Mouse (Mus musculus) v-Abl transformed pro-B cells (cell line): ENCODE results near the gene Tctn1.

Experiments
- in situ Hi-C, 2 experiments: fragments of 400-800 bp; cut with MboI; formaldehyde crosslinking; loops; one replicate each; pipeline ENCODE4 v1.15.1; 2025; ENCODE audit not compliant: unreplicated experiment in 2 of 2

Gene Tctn1

DNA sequence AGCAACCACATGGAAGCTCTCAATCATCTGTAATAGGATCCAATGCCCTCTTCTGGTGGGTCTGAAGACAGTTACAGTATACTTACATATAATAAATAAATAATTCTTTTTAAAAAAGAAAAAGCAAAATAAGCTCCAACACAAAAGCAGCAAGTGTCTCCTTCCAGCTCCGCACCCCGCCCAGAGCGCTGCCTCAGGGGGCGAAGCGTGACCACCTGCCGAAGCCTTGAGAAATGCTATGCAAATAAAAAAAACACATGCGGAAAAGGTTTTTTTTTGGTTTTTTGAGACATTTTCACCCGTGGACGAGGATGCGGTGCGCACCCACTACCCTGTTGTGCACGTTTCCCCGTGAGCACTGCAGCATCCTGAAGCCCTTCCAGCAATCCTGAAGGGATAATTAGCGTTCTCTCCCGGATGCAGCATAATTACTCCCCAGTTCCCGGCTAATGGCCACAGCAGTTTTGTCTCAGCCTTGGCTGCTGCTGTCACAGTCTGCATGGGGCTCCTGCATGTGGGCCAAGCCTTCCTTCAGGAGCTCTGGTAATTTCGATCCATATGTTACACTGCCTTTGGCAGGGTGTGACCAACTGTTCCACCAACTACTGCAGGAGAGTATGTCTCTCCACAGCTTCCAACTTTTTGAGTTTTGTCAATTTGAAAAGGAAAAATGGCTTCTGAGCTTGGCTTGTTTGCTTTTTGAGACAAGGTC lies 12.2 kb downstream of the Tctn1 start:
- in situ Hi-C loops, result no loop called here

DNA sequence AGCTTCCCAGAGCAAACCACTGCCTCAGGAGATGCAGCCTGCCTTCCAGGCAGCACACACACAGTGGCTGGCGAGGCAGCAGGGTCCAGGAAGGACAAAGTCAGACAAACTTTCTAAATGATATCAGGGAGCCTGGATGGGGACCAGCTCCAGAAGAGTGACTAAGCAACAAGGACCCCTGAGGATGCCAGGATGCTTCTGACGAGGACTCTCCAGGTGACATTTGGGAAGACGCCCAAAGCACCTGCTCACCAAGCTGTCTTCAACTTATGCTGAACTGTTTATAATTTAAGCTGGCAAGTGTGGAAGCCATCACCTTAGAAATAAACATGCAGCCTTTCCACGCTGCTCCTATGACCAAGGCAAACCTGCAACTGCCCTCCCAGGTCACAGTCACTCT lies 15.0 kb downstream of the Tctn1 start:
- in situ Hi-C loops, result no loop called here

DNA sequence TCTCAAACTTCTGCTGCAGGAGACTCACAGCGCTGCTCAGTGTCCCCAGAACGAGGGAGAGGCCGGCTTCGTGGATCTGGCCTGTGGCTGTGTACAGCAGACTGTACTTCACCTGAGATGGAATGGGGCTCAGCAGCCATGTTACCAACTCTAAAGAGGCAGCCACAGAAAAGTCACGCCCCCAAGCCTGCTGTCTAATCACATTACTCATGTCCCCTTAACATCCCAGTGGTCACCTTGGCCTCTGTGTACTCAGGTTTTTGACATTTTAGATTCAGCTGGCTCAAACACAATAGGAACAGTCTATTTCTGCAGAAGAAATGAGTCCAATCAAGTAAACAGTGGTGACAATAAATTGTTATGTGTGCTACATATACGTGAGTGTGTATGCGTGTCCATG lies 16.3 kb downstream of the Tctn1 start:
- in situ Hi-C loops, result no loop called here

DNA sequence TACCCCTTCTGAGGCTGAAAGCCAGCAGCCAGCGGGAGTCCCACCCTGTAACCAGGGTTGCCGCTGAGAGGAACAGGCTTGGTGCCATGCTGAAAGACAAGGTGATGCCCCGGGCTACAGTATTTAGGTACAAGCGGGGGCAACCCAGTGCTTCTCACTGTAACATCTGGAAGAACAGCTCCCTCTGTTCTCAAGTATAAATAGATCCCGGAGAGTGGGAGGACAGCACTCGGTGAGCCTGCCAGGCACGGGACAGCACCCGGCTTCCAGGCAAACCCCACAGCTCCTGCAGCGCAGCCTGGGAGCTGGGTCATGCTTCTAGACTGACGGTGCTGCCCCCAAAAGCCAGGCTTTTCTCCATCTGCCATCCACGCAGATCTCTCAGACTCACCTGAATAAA lies 16.7 kb downstream of the Tctn1 start:
- in situ Hi-C loops, result no loop called here

DNA sequence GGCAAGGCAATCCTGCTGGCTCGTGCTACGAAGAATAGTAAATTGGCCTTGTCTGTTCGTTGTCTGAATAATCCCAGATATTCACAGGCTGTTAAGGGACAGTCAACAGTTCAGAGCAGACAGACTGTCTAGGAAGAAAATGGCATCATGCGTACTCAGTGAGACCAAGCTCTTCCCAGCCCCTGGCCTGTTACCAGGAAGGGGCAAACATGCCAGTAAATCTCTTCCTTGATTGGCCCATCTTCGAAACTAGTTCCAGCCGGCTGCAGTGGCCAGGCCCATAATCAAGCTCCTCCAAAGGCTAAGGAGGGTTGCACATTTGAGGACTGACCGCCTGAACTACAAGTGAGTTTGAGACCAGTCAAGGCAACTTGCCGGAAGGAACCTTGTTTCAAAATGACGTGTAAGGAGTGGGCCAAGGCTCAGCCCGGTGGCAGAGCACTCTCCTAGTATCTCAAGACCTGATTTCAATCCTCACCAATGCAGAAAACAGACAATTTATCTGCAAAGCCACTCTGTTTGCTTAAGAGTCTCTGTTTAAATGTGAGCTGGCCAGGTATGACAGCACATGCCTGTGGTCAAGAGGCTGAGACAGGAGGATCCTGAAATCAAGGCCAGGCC lies 17.6 kb downstream of the Tctn1 start:
- in situ Hi-C loops, result no loop called here

DNA sequence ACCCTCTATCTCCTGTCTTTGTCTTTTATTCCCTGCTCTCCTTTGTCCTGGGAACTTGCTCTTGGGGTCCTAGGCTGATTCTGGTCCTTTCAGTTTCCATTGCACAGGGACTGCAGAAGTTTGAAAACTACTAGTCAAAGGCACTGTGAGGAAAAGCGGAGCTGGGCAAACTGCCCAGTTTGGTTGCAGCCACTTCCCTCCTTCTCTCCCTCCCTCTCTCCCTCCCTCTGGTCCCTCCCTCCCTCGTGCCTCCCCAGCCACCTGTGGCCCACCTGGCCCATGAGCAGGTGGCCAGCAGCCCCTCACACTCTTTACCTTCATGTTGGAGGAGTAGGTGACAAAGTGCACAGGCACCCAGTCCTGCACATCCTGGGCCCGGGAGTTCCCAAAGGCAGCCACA lies 19.1 kb downstream of the Tctn1 start:
- in situ Hi-C loops, result no loop called here

DNA sequence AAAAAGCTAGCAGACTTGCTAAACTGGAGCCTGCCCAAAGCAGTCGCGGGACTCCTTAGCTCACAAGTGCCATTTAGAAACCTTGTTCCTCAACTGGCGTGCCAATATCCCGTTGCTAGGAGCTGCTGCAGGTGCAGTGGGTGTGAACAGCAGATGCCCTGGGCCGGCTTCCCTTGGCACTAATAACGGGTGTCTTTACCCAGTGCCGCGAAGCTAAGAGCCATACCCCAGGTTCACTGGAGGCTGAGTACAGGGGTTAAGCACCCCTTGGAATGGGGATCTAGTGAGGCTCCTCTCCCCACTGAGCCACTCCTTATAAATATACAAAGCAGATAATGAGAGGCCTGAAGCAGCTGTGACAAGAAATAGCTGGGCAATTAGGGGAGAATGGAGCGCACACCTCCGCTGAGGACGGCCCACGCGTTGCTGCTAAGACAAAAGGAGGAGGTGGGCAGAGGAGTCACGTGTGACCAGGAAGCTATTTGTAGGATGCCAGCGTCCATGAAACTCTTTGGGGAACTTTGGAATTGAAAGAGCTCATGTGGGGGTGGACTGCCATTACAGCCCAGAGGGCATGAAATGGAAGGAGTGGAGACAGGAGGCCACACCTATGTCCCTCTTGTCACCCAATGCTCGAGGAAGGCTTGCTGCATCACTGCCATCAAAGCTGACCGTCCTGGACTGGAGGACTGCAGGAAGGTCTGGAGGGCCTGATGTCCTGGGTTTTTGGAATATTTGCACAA lies 20.3 kb downstream of the Tctn1 start:
- in situ Hi-C loops, result no loop called here

DNA sequence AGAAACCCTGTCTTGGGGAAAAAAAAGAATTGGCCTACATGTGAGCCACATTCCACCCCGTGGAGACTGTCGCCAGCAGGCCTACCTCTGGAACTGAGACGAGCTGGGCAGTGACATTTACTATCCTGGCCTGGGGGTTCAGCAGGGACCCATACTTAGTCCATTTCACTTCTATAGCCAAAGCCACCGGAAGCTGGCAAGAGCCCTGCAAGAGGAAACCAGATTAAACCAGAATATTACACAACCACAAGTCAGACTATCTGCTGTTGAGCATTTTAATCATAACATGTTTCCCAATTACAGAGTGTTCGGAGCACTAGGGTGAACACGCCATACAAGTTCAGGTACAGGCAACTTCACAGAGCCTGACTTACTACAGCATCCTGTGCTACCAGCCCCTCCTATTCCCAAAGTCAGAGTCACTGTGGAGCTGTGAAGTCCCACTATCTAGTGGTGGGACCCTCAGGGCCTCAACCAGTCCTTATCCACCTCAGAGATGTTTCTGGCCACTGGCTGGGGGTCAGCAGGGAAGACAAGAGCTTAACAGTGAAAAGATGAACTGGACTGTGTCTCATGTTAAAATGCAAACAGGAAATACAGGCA lies 21.6 kb downstream of the Tctn1 start:
- in situ Hi-C loops, result no loop called here

DNA sequence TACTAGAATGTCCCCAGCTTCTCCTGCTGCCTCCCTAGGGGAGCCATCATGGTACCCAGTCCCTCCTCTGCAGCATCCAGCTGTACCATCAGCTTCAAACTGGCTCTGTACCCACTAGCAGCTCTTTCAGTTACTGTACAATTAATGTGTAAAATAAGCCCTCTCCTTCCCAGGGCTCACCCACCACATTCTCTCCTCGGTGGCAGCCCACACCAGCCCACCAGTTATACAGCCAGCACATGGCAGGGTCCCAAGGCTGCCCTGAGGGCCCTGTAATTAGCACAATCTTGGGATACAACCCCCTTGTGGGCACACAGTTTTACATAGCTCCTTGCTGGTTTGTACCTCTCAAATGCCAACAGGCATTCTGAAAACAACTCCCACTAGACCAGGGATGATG lies 23.3 kb downstream of the Tctn1 start:
- in situ Hi-C loops, result no loop called here

DNA sequence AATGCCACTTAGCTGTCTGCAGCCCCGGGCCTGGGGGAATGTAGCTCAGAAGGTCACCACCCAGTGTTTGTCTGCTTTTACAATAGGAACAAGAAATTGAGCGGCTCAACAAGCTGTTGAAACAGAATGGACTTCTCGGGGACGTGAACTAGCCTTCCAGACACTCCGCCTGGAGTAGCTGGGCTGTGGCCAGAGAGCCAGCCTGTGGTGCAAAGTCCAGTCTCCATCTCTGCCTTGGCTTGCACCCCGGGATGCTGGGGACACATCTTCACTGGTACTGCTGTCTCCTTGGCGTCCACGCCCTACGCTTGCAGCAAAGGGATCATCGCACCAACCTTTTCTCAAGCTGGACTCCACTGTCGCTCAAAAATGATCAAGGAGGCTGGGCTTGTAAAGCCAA lies 23.7 kb downstream of the Tctn1 start:
- in situ Hi-C loops, result no loop called here

DNA sequence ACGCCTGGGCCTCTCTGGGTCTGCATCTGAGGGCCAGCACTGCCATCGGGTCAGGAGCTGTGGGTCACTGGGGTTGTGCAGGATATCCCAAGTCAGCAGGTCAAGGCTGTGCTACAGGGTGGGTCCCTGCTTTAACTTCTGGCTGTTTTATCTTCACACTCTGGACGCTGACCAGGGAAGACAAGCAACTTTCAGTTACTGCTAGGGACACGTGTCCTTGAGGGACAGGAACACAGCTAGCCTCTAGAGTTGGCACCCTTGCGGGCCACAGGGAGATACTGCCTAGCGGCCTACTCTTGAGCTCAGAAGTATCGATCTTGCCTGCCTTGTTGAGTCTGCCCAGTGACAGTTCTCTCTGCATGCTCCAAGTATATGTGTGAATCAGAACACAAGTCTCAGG lies 24.6 kb downstream of the Tctn1 start:
- in situ Hi-C loops, result no loop called here

DNA sequence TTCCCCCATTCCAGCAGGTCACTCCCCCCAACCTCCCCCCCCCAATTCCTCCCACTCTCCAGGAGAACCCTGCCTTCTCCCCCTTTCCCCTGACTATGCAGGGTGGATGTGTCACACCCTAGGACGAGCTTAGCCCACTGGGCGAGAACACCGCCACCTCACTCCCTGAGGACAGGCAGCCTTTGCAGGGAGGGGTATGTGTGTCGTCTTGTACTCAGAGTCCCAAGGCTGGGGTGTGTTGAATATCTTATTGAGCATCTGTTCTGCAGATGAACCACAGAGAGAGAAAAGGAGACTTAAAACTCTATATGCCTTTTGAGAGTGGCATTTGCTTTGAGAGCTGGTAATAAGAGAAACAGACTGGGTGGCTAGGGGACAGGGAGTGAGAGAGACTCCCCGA lies 27.1 kb downstream of the Tctn1 start:
- in situ Hi-C loops, result no loop called here

DNA sequence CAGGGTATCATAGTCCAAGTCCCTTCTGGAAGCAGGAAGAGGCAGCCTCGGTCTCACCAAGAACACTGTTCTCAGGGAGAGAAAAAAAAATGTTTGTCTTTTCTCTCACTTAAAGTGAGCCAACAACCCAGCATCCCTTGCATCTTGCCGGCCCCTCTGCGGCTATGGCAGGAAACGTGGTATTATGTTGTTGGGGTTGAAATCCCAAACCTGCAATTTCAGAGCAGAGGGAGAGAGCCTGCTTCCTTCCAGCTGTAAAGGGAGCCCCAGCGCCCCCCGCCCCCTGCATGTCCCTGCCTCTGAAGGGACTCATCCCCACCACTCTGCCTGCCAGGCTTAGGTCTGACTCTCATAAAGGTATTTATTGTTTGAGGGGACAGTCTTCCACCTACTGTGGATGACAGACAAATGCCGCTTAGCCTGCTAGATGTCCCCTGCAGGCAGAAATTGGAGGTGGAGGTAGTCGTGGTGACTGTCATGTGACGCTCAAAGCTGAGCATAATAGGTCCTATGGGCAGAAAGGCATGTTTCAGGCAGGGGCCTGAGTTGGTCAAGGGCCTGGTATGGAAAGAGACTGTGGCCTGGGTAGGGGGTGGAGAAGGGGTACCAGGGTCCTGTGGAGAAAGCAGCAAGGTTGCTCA lies 28.9 kb downstream of the Tctn1 start:
- in situ Hi-C loops, result no loop called here

DNA sequence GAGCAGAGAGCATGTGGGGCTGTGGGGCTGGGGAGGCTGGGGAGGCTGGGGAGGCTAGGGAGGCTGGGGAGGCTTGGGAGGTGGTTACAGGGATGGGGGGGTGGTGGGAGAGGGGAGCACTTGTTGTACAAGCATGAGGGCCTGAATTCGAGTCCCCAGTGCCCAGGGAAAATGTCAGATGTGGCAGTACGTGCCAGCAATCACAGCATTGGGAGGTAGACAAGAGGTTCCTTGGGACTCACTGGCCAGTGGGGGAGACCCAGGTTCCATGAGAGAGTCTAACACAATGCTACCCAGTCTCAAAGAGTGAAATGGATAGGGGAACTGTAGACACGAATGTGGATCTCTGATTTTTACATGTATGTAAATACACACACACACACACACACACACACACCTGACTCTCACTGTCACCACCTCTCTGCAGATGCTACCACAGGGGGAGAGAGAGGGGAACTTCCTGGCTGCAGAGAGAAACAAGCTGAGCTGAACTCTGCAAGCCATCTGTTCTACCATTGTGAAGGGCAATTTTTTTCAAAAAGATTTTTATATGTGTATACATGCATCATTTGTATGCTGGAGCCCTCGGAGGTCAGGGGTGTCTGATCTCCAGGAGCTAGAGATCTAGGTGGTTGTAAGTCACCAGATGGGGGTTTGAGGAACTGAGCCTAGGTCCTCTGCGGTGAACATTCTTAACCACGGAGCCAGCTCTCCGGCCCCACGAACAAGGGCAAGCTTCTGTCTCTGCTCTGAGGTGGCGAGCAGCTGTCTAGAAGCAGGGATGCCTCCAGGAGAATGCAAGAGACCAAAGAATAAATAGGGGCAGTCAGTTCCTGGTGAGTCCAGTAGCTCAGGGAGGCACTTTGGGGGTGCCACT lies 29.7 kb downstream of the Tctn1 start:
- in situ Hi-C loops, result no loop called here

DNA sequence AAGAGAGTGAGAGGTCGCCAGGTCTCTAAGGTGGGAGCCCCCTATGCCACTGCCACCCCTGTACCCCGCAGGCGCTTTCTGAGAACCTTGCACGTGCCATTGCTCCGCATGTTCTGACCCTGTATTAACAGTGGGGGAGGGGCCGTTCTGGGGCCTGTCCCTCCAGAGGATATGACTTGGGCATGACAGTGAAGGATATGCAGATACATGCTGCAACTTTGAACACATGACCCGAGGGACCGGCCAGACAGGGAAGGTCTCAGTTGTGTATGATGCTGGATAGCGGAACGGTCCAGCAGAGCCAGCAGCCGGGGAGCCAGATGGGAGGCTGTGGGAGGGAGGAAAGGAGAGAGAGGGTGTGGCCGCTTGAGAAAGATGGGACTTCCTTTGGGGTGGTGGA lies 30.6 kb downstream of the Tctn1 start:
- in situ Hi-C loops, result no loop called here

DNA sequence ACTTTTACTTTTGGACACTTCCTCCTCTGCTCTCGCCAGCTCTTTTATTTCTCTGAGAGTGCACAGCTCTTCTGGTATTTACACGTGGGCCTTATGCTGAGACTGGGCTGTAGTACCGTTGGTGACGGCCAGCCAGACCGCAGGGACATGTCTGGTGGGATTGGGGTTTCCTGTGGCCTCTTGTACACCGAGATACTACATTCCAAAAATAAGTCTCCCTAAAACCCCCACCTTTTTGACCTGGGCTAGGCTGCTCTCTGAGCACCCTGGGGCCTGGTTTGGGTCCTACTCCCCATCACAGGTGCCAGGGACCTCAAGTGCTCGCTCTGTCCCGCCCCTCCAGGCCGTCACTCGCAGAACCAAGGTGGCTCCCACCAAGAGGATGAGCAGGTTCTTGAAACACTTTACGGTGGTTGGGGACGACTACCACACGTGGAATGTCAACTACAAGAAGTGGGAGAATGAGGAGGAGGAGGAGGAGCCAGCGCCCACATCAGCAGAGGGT lies 31.1 kb downstream of the Tctn1 start:
- in situ Hi-C loops, result no loop called here

DNA sequence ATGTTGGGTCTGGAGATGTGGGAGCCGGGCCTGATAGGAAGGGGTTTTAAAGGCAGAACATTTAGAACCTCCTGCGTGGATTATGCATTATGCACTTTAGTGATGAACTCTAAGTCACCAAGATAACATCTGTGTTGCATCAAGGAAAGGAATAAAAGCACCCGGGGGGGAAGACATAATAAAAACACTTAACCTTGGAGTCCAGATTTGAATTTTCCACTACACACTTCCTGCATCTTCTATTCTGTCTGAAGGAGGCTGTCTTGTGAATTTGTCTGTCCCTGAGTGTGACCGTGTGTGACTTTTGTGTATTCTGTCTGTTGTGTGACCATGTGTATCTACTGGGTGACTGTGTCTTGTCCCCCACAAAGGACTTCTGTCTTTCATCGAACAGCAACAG lies 32.3 kb downstream of the Tctn1 start:
- in situ Hi-C loops, result no loop called here

DNA sequence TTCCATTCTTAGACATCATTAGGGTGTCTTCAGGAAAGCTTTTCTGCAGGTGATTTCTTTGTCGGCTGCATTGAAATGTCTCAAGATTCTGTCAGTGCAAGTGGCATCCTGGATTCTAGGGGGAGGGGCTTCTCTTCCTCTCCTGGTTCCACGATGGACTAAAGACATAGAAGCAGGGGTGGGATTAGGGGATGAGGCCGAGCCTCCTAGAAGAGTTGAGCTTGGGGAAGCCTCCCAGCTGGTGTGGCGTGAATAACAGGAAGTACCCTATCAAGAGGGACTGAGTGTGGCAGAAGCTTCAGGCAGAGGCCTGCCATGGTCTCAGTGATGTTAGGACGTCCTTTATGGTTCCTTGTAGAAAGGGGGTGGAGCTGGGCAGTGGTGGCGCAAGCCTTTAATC lies 32.8 kb downstream of the Tctn1 start:
- in situ Hi-C loops, result no loop called here

DNA sequence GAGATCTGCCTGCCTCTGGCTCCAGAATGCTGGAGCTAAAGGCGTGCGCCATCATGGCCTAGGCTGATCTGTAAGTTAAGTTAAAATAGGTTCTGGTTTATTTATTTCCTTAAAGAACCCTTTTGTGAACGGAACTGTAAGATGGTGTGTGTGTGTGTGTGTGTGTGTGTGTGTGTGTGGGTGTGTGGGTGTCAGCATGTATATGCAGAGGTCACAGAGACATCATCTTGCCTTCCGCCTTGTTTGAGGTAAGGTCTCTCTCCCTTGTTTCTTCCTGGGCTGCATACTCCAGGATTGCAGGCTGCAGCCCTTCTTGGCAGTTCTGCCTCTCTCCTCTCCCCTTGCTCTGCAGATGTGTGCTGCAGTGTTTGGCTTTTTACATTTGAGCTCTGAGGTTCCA lies 33.4 kb downstream of the Tctn1 start:
- in situ Hi-C loops, result no loop called here

DNA sequence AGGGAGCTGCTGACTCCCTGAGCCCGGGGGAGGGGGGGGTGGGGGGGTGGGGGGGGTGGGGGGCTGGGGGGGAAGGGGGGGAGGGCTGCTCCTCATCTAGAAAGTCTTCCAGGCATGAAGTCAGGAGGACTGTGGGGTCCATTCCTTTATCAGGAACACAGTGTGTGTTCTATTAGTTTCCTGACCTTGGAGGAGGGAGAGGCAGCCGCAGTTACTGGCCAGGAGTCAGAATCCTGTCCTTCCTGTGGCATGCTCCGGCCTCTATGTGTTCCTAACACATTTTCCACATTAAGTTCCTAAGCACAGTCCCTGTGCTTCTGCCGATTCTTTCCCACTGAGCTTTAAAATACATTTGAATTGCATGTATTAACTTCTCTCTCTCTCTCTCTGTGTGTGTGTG lies 35.5 kb downstream of the Tctn1 start:
- in situ Hi-C loops, result loop anchor here in 1 of 2 experiments (5.0 to 10.0 kb wide), 2 partner anchors 34 to 394 kb away; partner anchors contain the start of genes Sh2b3 and Tctn1
